Mouse (Mus musculus): ENCODE measurements around the gene Rwdd3. TPM values are rescaled to one million over a fixed set of nuclear protein-coding genes. Genes with fewer than 3 reads are reported as not detected.
A peak's percentile ranks its signal among the peaks of the same experiment; 100 is the strongest.

The Rwdd3 gene
- polyA plus RNA-seq, 1 experiment from 2014 or later: 5.1 TPM

DNA sequence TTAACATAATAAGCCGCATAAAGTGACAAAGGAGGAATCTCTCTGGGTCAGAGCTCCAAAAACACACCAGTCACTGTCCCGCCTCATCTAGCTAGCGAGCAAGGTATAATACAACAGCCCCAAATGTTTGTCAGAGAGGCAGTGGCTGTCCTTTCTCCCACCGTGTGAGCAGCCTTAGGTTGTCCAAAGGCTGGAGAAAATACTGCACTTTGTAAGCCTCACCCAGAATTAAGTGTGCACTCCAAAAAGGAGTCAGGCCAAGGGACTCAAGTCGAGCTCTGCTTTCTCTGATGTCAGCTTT is 66.1 kb downstream of the Rwdd3 start:
- Histone ChIP-seq H3K4me1 (replicated peaks; ENCODE audit: control insufficient read depth, insufficient read depth, low read length) (no peaks in the 10 kb centered on the region), H3K9me3 (ENCODE audit: control insufficient read depth, low read length) (no peaks in the 10 kb centered on the region), H3K4me2 (ENCODE audit: low read depth, low read length) (peak overlapping the region; percentile 56), H3K4me3 (ENCODE audit: low read length) (peak overlapping the region; percentile 46), H3K27me3 (ENCODE audit: control insufficient read depth, insufficient read depth, low read depth, low read length) (no peaks in the 10 kb centered on the region), H3K27ac (ENCODE audit: low read length) (no peak overlapping the region), H3K9ac (ENCODE audit: low read length) (peak overlapping the region; percentile 40; the same call in 1 of the 2 replicates), H3K36me3 (ENCODE audit: control insufficient read depth, insufficient read depth, low read length) (no peaks in the 10 kb centered on the region)
- ATAC-seq (ENCODE audit: low read depth): no peak
- WGBS: 60% methylated on average over 5 of the region's 5 CpGs

Other genes starting within 250 kb of the Rwdd3 start
- gene Tmem56, start 111.4 kb upstream of the Rwdd3 start, polyA plus RNA-seq (2015; fragmentation: Nextera tagmentation; extraction: Ambion mirVana): 0.48 and 0.67 TPM in 2 replicates
- gene Alg14, start 120.1 kb upstream of the Rwdd3 start, polyA plus RNA-seq (2015; fragmentation: Nextera tagmentation; extraction: Ambion mirVana): 46.6 and 48.1 TPM in 2 replicates

All from lung, embryonic 16.5 days (tissue).